Mouse (Mus musculus): ENCODE results near the gene Mup9. TPM values are rescaled to one million over a fixed set of nuclear protein-coding genes. Genes with fewer than 3 reads are reported as not detected.
"Not testable (repeated sequence)": the region's sequence is repeated elsewhere in the genome, so short reads cannot be mapped to it uniquely, and the experiment has no call there.

The Mup9 gene
- polyA plus RNA-seq (2015; fragmentation: Nextera tagmentation; extraction: Ambion mirVana), result not detected in 2 replicates

DNA sequence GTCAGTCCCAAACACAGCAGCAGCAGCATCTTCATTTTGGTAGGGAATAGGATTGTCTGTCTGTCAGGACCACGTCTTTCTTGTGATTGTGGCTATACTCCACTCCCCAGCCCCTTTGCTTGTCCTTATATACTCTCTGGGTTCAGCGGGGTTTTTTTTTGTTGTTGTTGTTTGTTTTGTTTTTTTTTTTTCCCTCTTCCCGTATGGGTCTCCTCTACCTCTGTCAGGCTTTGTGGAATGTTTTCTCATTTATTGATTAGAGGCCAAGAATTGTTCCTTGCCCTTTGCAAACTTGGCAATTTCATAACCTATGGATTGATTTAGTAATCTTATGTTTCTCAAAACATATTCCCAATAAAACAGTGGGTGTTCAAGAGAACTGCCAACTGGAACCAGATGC lies at the start of gene Mup9:
Gene Mup9 (minus strand): TSS at position 101 of the 400 bp plus-strand sequence.
- not testable (repeated sequence) for H3K27ac ChIP-seq (ENCODE audit: low read length); ATAC-seq (replicated peaks; ENCODE audit: extremely low read depth, insufficient read depth, low FRiP score); H3K9ac ChIP-seq (ENCODE audit: low read length); H3K9me3 ChIP-seq (replicated peaks; ENCODE audit: control insufficient read depth, low read length); H3K4me2 ChIP-seq (ENCODE audit: low read depth, low read length); H3K27me3 ChIP-seq (ENCODE audit: control insufficient read depth, insufficient read depth, low read length); H3K36me3 ChIP-seq (ENCODE audit: control insufficient read depth, insufficient read depth); H3K4me1 ChIP-seq (ENCODE audit: control insufficient read depth, insufficient read depth, low read length); H3K4me3 ChIP-seq (ENCODE audit: low read length)
- 66% methylated on average over 3 of the region's 3 CpGs for WGBS

Other genes with a start within 250 kb of the Mup9 start
- gene Mup8, start 199.4 kb downstream of the Mup9 start, polyA plus RNA-seq (2015; fragmentation: Nextera tagmentation; extraction: Ambion mirVana), result not detected in 2 replicates
- gene Mup1, start 80.0 kb upstream of the Mup9 start, polyA plus RNA-seq (2015; fragmentation: Nextera tagmentation; extraction: Ambion mirVana), result not detected in 2 replicates
- not detected in 2 replicates for gene Mup10, start 160.2 kb upstream of the Mup9 start, polyA plus RNA-seq (2015; fragmentation: Nextera tagmentation; extraction: Ambion mirVana)
- not detected in 2 replicates for gene Mup11, start 240.5 kb upstream of the Mup9 start, polyA plus RNA-seq (2015; fragmentation: Nextera tagmentation; extraction: Ambion mirVana)